Mouse (Mus musculus) MEL (cell line): ENCODE measurements around the gene Rab31. TPM values are rescaled to one million over a fixed set of nuclear protein-coding genes. Genes with fewer than 3 reads are reported as not detected.
A peak's percentile ranks its signal among the peaks of the same experiment; 100 is the strongest.

ENCODE experiments used
- DNase-seq: peaks from one replicate; pipeline ENCODE4 v3.0.0; 2011; ENCODE audit warnings: low read depth, low spot score
- H3K27ac ChIP-seq: 2 replicates; pipeline ENCODE4 v1.5.1; 2012; ENCODE audit warnings: low read depth, mild to moderate bottlenecking, control low read depth, low read length, moderate library complexity; ENCODE audit not compliant: control insufficient read depth
- H3K27me3 ChIP-seq, 2 experiments: fragments of 150-350 bp in 1 of 2; sonication (generic) in 1 of 2; 2 replicates each; pipeline ENCODE4 v1.6.1; 2012; ENCODE audit warnings: low read length in 2 of 2, mild to moderate bottlenecking in 2 of 2, improper control_type of control experiment in 1 of 2, moderate library complexity in 1 of 2; ENCODE audit not compliant: insufficient read depth in 2 of 2, control insufficient read depth in 1 of 2
- H3K36me3 ChIP-seq, 2 experiments: 2 replicates each; pipeline ENCODE4 v1.6.1; 2012 to 2014; ENCODE audit warnings: low read length in 2 of 2, improper control_type of control experiment in 1 of 2, inconsistent platforms in 1 of 2, mild to moderate bottlenecking in 1 of 2; ENCODE audit not compliant: insufficient read depth in 2 of 2, control insufficient read depth in 1 of 2
- H3K4me1 ChIP-seq, 2 experiments: fragments of 150-350 bp in 1 of 2; sonication (generic) in 1 of 2; 2 replicates each; pipeline ENCODE4 v1.6.1; 2012; ENCODE audit warnings: low read length in 2 of 2, improper control_type of control experiment in 1 of 2, mild to moderate bottlenecking in 1 of 2; ENCODE audit not compliant: insufficient read depth in 2 of 2, control insufficient read depth in 1 of 2
- H3K4me3 ChIP-seq, 2 experiments: fragments of 150-350 bp in 1 of 2; sonication (generic) in 1 of 2; 2 replicates each; pipeline ENCODE4 v1.5.1; 2012; ENCODE audit warnings: low read depth in 2 of 2, low read length in 2 of 2, mild to moderate bottlenecking in 2 of 2, moderate library complexity in 2 of 2, control low read depth in 1 of 2, improper control_type of control experiment in 1 of 2; ENCODE audit not compliant: control insufficient read depth in 1 of 2, insufficient read depth in 1 of 2
- H3K79me2 ChIP-seq: 2 replicates; pipeline ENCODE4 v1.6.1; 2012; ENCODE audit warnings: mild to moderate bottlenecking, low read length, moderate library complexity; ENCODE audit not compliant: control insufficient read depth, poor library complexity, insufficient read depth
- H3K9ac ChIP-seq: 2 replicates; pipeline ENCODE4 v1.6.1; 2012; ENCODE audit warnings: low read depth, mild to moderate bottlenecking, control low read depth, low read length, moderate library complexity; ENCODE audit not compliant: control insufficient read depth, poor library complexity, severe bottlenecking
- H3K9me3 ChIP-seq: fragments of 150-350 bp; sonication (generic); replicated peaks from 2 replicates; pipeline ENCODE4 v1.6.1; 2012; ENCODE audit warnings: mild to moderate bottlenecking, low read length, improper control_type of control experiment, moderate library complexity; ENCODE audit not compliant: insufficient read depth
- EP300 ChIP-seq, 2 experiments: IDR thresholded peaks; 2 replicates each; pipeline ENCODE4 v1.6.1; 2011; ENCODE audit warnings: improper control_type of control experiment in 2 of 2, low read length in 2 of 2, low read depth in 1 of 2, mild to moderate bottlenecking in 1 of 2
- KAT2A ChIP-seq: conservative IDR thresholded peaks from 2 replicates; pipeline ENCODE4 v1.6.1; 2012; ENCODE audit warnings: low read depth, low read length, improper control_type of control experiment, inconsistent platforms
- MAX ChIP-seq: IDR thresholded peaks from 2 replicates; pipeline ENCODE4 v1.6.1; 2011; ENCODE audit warnings: low read length, improper control_type of control experiment
- POLR2AphosphoS2 ChIP-seq: IDR thresholded peaks from 2 replicates; pipeline ENCODE4 v1.6.1; 2011; ENCODE audit warnings: low read length, improper control_type of control experiment
- RAD21 ChIP-seq: IDR thresholded peaks from 2 replicates; pipeline ENCODE4 v1.6.1; 2011; ENCODE audit warnings: mild to moderate bottlenecking, low read depth, low read length, improper control_type of control experiment
- TAL1 ChIP-seq: IDR thresholded peaks from 2 replicates; pipeline ENCODE4 v1.6.1; 2012; ENCODE audit warnings: mild to moderate bottlenecking, inconsistent platforms, low read length, moderate library complexity, mixed read lengths
- TBP ChIP-seq: IDR thresholded peaks from 2 replicates; pipeline ENCODE4 v1.8.0; 2011; ENCODE audit warnings: low read depth, low read length, improper control_type of control experiment
- TCF12 ChIP-seq: IDR thresholded peaks from 2 replicates; pipeline ENCODE4 v1.6.1; 2014; ENCODE audit warnings: low read depth, mild to moderate bottlenecking, inconsistent platforms, low read length, improper control_type of control experiment, moderate library complexity
- ZNF384 ChIP-seq: IDR thresholded peaks from 2 replicates; pipeline ENCODE4 v1.6.1; 2012; ENCODE audit warnings: low read depth, mild to moderate bottlenecking, inconsistent platforms, low read length, improper control_type of control experiment
- polyA plus RNA-seq, 2 experiments: library from polyadenylated mRNA; stranded (reverse) in 1 of 2; unstranded in 1 of 2; fragments of >175 nt in 1 of 2; fragments of >200 nt in 1 of 2; gene quantifications; 2 replicates each; pipeline versions ENCODE4 v1.2.1 to v1.2.4; 2012; ENCODE audit warnings: low replicate concordance in 2 of 2, low read depth in 1 of 2; ENCODE audit not compliant: insufficient read length in 2 of 2, insufficient read depth in 1 of 2, missing spikeins in 1 of 2
- total RNA-seq: library from RNA; depleted of rRNA; stranded (reverse); fragments of 300-350 nt; gene quantifications from 2 replicates; pipeline ENCODE4 v1.2.3, GENCODE M21; 2012

The Rab31 gene
- total and polyA plus RNA-seq, 3 experiments = 23.6 to 25.7 TPM; not detected in 1

GRCm38 (mm10) chr17:65655608-65656007, 116.9 kb downstream of the Rab31 start:
- Histone ChIP-seq H3K79me2 (no peaks in the 10 kb centered on the region), H3K27me3 (no peaks in the 10 kb centered on the region), H3K27ac (peak overlapping the region; percentile 81), H3K9ac (no peak overlapping the region), H3K4me3 (no peak overlapping the region), H3K9me3 (no peaks in the 10 kb centered on the region), H3K4me1 (peaks cover 13 to 27% of the 10 kb centered on the region in 2 experiments), H3K36me3 (peaks cover 0 to 22% of the 10 kb centered on the region in 2 experiments; a peak in 2 of 4 replicates)
- TF ChIP-seq EP300 (IDR thresholded peaks at IDR 0.05; ENCODE audit: low read depth in 1 of 2, low read length in 2 of 2) (no peak), ZNF384 (peak; percentile 63; the same call in 1 of the 2 replicates)
- peak; percentile 42 for DNase-seq

GRCm38 (mm10) chr17:65650598-65650997, 122.0 kb downstream of the Rab31 start:
- TF ChIP-seq TAL1 (no peak), POLR2AphosphoS2 (no peak), TBP (peak; percentile 66)
- TF ChIP-seq, all 39 proteins: peak for 1
- Histone ChIP-seq H3K4me3 (no peak overlapping the region), H3K27me3 (no peaks in the 10 kb centered on the region), H3K9me3 (no peaks in the 10 kb centered on the region), H3K27ac (no peak overlapping the region), H3K36me3 (peaks cover 0 to 1% of the 10 kb centered on the region in 2 experiments; a peak in 2 of 4 replicates), H3K79me2 (no peaks in the 10 kb centered on the region), H3K4me1 (peaks cover 1 to 2% of the 10 kb centered on the region in 2 experiments; a peak in 3 of 4 replicates), H3K9ac (no peak overlapping the region)
- DNase-seq = no peak

GRCm38 (mm10) chr17:65649175-65649493, 123.4 kb downstream of the Rab31 start:
- Histone ChIP-seq H3K36me3 (no peaks in the 10 kb centered on the region), H3K9ac (no peak overlapping the region), H3K9me3 (no peaks in the 10 kb centered on the region), H3K4me1 (no peaks in the 10 kb centered on the region), H3K27me3 (no peaks in the 10 kb centered on the region), H3K79me2 (no peaks in the 10 kb centered on the region), H3K4me3 (no peak overlapping the region), H3K27ac (no peak overlapping the region)
- TF ChIP-seq TCF12 (no peak), RAD21 (no peak), MAX (no peak), KAT2A (no peak)
- no peak for DNase-seq
